Mouse (Mus musculus) right cerebral cortex, adult 18-20 months (tissue): ENCODE results near the gene Igfn1.
A peak's percentile ranks its signal among the peaks of the same experiment; 100 is the strongest.

Experiments
- DNase-seq: peaks from one replicate; pipeline ENCODE4 v3.0.0; 2022; ENCODE audit warnings: mixed read lengths

The Igfn1 gene

DNA sequence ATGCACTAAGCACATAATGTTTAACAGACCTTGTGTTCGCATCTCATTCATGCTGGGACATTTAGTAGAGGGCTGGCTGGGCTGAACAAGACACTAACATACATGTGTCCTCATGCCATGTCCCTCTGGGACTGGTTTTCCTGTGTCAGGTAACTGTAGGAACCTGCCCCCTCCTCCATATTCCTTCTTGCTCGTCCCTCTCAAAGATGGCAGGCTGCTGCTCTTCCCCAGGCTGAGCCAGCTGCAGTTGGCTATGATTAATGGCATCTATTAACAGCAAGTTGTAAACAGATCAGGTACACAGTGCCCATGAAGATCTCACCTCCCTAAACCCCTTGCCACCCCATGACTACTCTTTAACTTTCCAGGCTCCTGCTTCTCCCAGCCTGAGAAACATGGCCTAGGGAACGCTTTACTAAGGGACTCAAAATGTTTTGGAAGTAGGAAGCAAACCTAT is at the start of gene Igfn1:
Igfn1 (minus strand) TSS at position 51 of the 457 bp plus-strand sequence.
- no peak for DNase-seq

DNA sequence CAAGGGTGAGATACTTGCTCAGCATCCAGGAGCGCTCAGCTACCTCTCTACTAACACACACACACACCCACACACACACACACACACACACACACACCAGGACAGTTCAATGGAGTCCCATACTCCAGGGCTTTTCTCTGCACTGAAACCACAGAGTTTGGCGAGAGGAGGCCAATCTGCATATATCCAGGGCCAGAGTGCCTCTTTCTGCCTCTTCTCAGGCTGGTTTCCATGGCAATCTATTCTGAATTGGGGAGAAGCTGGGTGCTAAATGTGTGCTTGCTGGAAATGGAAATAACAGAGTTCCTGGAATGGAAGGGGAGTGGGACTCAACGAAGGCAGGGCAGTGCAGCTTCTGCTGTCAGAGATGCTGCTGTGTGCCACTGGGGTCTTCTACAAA is 49.6 kb upstream of the Igfn1 start:
- peak; percentile 74 for DNase-seq

DNA sequence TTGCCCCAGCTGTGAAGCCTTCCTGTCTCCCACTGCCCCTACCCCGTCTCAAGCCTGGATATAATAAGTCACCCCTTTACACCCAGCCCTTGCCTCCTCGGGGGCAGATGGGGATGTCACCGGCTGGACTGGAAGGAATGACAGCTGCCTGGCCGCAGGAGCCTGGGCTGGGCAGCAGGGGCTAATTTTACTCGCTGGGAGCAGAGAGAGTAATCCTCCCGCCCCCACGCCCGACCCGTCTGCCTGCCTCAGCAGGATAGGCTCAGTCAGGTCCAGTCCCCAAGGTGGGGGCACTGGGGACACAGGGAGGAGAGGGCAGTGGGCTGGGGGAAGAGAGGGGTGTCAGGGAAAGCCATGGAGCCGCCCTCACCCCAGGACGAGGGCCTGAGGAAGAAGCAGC is 46.4 kb upstream of the Igfn1 start, which contains the start of gene Cacna1s:
Cacna1s (plus strand) TSS at position 204 of the 400 bp plus-strand sequence.
- no peak for DNase-seq

DNA sequence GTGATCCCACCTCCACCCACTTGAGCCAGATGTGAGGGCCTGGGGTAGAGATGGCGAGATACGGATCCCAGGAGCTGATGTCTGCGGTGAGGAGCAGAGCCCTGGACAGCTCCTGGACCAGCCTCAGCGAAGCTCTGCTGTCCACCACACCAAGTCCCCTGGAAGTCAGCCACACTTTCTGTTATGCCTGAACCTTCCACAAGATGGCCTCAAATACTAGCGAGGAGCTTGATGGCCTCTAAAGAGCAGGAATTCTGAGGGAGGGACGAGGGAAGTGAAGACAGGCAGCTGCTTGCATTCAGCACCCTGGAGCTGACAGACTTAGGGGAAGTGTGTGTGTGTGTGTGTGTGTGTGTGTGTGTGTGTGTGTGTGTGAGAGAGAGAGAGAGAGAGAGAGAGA is 45.3 kb upstream of the Igfn1 start:
- DNase-seq: peak; percentile 85

DNA sequence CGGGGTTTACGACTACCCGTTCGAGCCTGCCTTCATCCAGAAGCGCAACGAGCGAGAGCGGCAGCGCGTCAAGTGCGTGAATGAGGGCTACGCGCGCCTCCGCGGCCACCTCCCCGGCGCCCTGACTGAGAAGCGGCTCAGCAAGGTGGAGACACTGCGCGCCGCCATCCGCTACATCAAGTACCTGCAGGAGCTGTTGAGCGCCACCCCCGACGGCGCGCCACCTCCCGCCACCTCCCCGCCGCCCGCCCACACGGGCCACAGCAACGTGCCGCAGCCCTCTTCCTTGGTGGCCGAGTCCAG is 44.8 kb upstream of the Igfn1 start:
- peak; percentile 60 for DNase-seq

DNA sequence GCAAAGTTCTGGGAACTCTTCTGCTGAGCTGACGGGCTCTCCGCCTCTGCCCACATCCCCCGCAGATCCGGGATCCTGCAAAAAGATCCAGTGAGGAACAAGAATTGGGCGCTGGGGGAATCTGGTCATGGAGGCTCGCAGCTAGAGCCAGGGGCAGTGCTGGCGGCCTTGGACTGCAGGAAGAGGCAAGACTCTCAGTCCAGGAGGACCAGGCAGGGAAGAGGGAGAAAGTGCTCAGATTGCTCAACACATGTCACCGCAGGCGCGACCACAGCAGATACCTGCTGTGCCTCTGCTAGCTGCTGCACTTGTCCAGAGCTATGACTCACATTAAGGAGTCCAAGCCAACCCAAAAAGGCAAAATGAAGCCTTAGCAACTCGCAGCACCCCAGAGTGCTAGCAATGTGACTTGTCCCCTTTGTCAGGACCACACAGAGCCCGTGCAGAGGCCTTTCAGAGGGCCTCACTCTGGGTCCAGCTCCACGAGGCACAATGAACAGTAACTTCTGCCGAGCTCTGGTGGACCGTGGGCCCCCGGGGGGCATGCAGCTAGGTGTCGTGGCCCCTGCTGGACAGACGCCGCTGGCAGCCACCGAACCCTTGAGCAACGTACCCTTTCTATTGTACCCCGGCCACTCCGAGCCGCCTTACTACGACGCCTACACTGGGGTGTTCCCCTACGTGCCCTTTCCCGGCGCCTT is 44.3 kb upstream of the Igfn1 start, which contains the start of gene Ascl5:
Ascl5 (plus strand) TSS at position 493 of the 701 bp plus-strand sequence.
- DNase-seq: peak; percentile 62

DNA sequence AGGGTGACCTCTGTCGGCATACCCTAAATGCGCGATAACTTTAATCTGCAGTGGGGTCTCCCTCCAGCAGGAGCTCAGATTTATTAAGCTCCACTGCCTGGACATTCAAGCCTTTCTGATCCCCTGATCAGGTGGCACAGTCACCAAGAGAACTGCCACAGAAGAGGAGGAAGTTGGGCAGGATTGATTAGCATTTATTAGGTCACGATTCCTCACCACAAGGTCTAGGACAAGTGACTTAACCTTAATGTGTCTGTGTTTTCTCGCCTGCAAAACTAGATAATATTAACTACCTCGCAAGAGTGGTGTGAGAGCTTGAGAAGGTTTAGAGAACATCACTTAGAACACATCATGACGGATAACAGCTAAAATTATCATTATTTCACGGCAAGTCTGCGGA is 41.8 kb upstream of the Igfn1 start:
- DNase-seq: no peak

DNA sequence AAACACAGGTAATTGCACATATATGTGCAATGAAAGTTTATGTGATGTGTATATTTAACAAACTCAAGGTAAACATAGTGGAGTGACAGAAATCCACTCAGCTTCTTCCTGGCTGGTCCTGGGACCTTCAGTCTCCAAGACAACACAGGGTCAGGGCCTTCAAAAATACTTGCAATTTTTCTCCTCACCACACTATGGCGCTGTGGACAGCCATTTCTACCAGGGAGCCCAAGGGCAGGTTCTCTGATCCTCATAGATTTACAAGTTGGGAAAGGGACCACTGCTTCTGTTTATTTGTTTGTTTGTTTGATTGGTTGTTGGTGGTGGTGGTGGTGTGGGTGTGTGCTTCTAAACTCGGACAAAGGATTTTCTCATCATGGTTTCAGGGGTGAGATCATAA is 41.3 kb upstream of the Igfn1 start:
- no peak for DNase-seq

DNA sequence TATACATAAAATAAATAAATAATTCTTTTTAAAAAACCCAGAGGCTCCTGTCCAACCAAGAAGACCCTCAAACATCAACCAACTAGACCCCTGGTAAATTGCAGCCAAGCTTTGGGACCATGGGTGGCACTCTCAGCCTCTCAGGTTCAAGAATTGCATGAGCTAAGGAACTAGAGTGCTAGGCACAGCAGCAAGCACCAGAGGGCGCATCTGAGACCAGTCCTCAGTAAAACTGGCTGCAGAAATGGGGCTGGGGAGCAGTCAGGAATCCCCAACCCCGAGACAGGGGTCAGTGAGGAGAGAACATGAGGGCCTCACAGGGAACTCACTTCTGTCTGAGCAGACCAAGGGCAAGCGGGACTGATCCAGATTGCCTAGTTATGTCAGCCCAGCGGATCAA is 39.6 kb upstream of the Igfn1 start:
- peak; percentile 55 for DNase-seq

DNA sequence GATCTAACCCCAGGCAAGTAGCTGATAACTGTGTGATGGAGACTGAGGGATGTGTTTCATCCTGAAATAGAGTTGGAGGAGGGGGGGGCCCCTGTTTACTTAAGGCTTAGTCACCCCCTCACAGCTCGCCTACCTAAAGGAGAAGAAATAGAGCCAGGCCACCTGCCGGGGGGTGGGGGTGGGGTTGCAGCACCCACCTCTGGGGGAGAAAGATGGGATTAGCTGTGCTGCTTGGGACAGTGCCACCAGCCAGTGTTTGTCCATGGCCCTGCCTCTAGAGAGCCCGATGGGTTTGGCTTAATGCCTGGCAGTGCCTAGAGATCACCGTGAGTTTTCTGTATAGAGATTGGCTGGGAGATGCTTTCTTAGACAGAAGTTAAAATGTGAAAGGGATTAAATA is 34.7 kb upstream of the Igfn1 start:
- DNase-seq: no peak

DNA sequence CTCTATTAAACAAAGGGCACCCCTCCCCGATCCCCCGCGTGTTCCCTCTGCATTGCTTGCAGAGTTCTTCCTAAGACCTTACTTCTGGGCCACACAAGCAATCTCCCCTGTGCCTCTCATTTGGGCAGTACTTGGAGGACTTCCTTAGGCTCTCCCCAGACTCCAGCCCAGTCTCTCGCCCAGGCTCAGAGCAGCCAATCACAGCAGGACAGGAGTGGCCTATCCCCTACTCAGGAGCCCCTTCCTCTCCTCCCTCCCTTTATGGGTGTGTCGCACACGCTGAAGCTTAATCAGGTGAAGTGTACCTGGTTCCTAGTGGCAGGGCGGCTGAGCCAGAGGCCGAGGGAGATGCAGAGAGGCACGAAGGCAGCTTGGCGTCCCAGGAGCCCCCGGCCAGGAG is 34.3 kb upstream of the Igfn1 start:
- no peak for DNase-seq

DNA sequence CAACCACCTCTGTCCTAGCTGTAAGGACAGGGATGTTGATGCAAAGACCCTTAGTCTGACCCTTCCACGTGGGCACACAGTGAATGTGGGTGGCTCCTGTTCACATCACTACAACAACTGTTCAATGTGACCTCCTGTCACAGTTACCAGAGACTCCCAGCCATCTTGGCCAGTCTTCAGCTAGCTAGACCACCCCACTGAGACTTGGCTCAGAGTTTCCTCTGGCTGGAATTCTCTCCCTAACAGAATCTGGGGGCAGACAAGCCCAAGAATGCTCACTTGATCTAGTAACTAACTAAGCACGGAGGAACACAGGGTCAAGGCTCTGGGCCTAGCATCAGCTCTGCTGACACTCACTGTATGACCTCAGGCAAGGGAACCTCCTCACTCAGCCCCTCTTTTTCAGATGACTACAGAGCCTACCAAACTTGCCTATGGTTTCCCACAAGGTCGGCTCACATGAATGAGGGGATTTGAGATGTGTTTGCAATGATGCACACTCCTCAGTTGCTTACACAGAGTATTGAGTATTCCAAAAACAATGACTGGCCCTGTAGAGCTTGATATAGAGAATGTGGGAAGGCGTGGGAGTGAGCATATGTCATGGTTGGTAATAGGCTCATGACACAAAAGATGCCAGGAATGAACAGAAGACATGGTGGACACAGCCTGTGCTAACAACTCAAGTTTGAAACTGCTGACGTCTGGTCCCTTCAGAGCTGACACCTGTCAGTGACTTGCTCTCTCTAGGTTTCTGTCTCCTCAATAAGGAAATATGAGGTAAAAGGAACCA is 32.8 kb upstream of the Igfn1 start:
- DNase-seq: peak; percentile 64

DNA sequence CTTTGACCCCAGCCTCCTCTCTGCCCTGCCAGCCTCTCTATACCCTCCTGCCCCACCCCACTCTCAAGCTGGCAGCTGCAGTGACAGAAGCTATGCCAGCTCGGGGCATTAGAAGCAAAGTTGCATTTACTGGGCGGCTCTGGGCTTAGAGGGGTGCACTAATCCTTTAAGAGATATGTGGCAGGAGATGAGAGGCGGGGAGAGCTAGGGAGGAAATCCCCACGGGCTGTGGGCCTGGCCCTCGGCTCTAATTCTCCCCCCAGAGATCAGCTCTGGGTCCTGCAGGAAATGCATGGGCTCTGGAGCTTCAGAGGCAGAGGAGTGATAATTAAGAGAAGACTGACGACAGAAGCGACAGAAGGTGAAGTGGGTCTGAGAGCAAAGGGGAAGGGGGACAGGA is 26.8 kb upstream of the Igfn1 start:
- DNase-seq: no peak

DNA sequence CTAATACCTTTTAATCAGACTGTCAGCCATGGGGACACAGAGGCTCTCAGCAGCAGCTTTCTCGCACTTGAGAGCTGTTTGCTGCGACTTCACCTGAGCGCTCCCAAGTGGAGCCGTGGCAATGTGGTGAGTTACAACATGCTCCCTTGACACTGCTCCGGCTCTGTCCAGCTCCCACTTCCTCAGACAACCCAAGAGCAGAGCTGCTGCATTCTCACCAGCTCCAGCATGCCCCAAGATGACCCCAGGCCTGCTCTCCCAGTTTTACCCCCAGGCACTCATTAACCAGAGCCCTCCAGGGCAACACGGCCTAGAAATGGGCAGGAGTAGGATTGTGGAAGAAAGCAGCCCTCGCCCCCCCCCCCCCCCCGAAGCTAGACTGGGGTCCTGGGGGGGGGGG is 25.6 kb upstream of the Igfn1 start:
- DNase-seq: no peak

DNA sequence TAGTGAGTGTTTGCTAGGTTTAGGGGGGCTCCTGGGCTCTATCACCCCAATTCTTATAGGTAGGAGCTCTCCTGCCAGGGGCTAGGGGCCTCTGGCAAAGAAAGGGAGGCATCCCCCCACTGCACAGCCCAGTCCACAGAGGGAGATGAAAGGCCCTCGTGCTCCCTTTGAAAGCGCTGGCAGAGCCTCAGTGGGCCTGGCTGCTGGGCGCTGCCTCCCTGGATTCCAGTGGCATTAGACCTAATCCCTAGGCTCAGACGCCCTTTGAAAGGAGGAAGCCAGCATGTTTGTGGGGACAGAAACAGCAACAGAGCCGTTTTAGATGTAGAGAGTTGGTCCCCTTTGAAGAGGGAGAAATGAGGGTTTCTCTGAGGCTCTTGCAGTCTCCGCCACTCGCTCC is 24.1 kb upstream of the Igfn1 start:
- DNase-seq: no peak

DNA sequence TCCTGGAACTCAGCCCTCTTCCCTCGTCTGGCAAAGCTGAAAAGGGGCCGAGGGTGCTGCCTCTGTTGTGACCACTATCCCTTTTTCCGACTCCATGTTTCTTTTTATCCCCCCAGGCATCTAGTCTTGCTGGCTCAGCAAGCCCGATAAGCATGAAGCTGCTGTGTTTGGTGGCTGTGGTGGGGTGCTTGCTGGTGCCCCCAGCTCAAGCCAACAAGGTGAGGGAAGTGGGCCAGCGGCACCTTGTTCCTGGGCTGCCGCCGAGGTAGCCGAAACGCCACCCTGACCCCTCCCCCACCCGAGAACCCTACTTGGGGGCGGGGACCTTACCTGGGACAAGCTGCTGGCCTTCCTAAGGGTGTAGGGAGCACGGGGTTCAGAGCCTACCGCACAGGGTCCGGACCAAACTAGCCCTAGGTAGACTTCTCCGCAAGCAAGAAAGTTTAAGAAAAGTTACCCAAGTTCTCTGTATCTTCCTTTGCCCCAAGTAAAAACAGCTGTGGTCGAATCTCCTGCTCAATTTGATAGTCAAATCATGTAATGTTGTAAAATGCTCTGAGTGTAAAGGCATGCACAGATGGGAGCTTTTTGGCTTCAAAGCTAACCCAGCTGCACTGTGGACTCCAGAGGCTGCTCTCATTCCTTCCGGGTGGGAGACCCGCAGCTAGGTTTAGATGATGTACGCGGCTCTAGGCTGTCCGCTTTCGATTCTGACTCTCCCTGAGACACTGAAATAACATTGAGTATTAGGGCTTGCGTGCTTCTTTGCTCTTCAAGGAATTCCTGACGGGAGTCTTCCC is 12.4 kb upstream of the Igfn1 start:
- DNase-seq: no peak

DNA sequence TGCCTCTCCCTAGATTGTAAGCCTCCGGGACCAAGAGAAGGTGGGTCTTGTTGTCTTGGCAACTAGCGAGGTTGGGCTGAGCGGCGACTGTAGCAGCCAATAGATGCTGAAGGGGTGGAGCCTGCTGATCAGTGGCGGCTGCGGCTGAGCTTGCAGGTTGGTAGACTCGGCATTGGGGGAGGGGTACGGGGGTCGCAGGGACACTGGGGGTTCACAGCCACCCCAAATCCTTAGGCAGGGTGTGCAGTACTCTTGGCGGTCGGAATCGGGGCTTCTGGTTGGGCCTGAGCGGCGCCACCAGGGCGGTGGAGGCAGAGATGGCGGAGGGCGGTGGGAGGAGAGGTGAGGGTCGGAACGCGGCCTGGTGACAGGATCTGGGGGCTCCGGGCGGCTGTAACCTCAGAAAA is 11.8 kb upstream of the Igfn1 start:
- peak; percentile 97 for DNase-seq

DNA sequence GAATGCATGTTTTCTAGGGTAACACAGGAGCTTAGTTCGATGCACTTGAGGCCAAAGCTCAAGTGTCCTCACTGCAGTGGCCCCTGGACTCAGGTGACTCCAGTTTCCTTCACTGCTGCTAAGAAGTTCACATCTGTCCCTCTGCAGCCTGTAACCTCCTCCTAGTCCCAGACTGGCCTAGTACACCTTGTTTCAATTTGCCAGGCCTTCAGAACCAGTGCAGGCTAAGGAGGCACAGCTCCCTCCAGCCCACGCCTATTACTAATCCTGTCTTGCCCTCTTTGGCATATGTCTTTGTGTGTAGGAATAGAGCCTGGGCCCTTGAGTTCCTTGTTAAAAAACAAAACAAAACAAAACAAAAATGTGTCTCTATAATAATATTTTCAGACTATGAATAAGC is 11.2 kb upstream of the Igfn1 start:
- no peak for DNase-seq

DNA sequence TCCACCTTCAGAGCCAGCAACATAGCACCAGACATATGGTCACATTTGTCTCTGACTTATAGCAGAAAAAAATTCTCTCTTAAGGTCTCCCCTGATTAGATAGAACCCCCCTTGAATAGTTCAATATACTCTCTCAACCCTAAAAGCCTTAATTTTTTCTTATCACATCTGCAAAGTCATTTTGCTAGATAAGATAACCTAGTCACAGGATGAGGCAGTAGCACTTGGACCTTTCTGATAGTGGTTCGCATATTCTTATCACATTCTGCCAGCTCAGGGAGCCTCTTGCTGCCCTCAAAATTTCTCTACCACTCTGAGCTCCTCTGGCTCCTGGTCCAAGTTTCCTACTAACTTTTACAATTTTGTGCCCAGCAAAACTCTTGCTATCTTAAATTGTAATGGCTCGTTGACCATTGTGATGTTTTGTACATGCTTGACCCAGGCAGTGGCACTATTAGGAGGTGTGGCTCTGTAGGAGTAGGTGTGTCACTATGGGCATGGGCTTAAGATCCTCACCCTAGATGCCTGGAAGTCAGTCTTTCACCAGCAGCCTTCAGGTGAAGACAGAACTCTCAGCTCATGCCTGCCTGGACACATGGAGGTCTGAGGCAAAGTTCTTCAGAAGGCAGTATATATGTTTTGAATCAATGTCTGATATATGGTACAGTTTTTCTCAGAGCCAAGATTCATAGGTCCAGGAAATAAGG is 8.8 kb upstream of the Igfn1 start:
- DNase-seq: no peak

DNA sequence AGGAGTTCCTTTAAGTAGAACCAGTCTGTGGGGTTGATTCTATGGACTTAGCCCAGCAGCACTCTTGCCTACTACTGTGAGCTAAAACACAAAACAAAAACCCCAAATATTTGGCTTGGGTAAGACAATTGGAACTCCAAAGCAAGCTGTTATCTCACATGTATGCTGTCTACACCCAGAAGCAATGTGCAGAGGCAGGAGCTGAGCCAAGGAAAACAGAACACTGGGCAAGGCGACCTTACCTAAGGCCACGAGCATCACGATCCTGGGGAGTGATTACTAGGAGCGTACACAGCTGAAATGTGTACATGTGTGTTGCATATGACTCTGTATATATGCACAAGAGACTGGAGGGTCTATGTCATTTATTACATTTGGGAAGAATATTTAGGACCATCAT is 7.4 kb upstream of the Igfn1 start:
- no peak for DNase-seq

DNA sequence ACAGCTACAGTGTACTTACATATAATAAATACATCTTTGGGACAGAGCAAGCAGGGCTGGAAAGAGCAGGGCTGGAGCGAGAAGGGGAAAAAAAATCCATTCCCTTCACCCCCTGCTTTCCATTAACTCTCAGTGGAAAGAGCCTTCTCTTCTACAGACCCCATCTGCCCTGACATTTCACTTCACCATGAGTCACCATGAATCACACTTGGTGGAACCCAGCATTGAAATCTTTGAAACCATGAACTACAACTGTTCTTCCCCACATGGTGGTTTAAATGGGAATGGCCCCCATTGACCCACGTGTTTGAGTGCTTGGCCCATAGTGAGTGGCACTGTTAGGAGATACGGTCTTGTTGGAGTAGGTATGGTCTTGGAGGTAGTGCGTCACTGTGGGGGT is 4.1 kb upstream of the Igfn1 start:
- no peak for DNase-seq

DNA sequence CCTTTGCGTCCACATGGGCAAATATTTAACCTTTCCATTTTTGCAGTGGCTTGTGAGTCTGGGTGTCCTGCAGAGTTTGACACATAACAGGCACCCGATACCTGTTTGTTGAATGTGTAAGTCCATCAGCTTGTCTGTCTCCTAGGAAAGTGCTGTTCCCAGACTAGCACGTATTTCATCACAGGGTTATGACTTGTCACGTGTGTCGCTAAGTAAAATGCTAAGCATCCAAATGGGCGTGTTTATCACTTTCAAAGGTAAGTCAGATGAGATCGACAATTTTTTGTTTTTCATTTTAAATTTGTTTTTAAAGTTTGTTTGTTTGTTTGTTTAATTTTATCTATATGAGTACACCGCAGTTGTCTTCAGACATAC is 2.0 kb upstream of the Igfn1 start:
- DNase-seq: no peak
